Mouse (Mus musculus) heart, embryonic 10.5 days (tissue): Measurements from ENCODE around the gene Rasip1. TPM values are rescaled to one million over a fixed set of nuclear protein-coding genes. Genes with fewer than 3 reads are reported as not detected.
"Not testable (repeated sequence)": the region's sequence is repeated elsewhere in the genome, so short reads cannot be mapped to it uniquely, and the experiment has no call there.

Source experiments
- DNase-seq: peaks from one replicate; pipeline ENCODE4 v3.0.0-alpha.2; 2017; ENCODE audit warnings: low spot score
- H3K27ac ChIP-seq: fragments of 300-500 bp; sonication (generic); 2 replicates; pipeline ENCODE4 v1.5.1; 2016; ENCODE audit warnings: mild to moderate bottlenecking
- H3K27me3 ChIP-seq: fragments of 300-500 bp; sonication (generic); 2 replicates; pipeline ENCODE4 v1.6.1; 2016; ENCODE audit warnings: mild to moderate bottlenecking; ENCODE audit not compliant: poor library complexity, insufficient read depth, severe bottlenecking
- H3K36me3 ChIP-seq: fragments of 300-500 bp; sonication (generic); 2 replicates; pipeline ENCODE4 v1.6.1; 2016; ENCODE audit warnings: mild to moderate bottlenecking, moderate library complexity
- H3K4me1 ChIP-seq: fragments of 300-500 bp; sonication (generic); 2 replicates; pipeline ENCODE4 v1.6.1; 2016; ENCODE audit warnings: mild to moderate bottlenecking
- H3K4me3 ChIP-seq: fragments of 300-500 bp; sonication (generic); 2 replicates; pipeline ENCODE4 v1.5.1; 2016; ENCODE audit warnings: mild to moderate bottlenecking, moderate library complexity
- H3K9me3 ChIP-seq: fragments of 300-500 bp; sonication (generic); 2 replicates; pipeline ENCODE4 v1.6.1; 2016; ENCODE audit warnings: mild to moderate bottlenecking, moderate library complexity
- WGBS: fragments of 180-500 bp; shearing (Covaris S2); methylation state at CpG from one replicate; pipeline ENCODE4 v1.1.7; 2016; 5-methylcytosine and 5-hydroxymethylcytosine counted together
- polyA plus RNA-seq: library from polyadenylated mRNA; unstranded; fragments of >200 nt; fragmentation: Nextera tagmentation; extraction: Ambion mirVana; gene quantifications from 2 replicates; pipeline ENCODE4 v1.2.1, GENCODE M21; 2016

Gene Rasip1
- polyA plus RNA-seq, 1 experiment from 2014 or later, result 20.5 TPM

GRCm38 (mm10) chr7:45661702-45662101 is 34.4 kb downstream of the Rasip1 start:
- H3K4me3 ChIP-seq, H3K9me3 ChIP-seq, H3K27ac ChIP-seq, H3K27me3 ChIP-seq, DNase-seq, H3K36me3 ChIP-seq: not testable (repeated sequence)
- H3K4me1 ChIP-seq, result peaks cover 25% of the 10 kb centered on the region
- 88% methylated on average over 6 of the region's 6 CpGs for WGBS

- H3K4me1 ChIP-seq, result peaks cover 25% of the 10 kb centered on the region
- H3K36me3 ChIP-seq, result no peaks in the 10 kb centered on the region
- no peaks in the 10 kb centered on the region for H3K9me3 ChIP-seq
- 58% methylated on average over 13 of the region's 13 CpGs for WGBS
- H3K27me3 ChIP-seq, result no peaks in the 10 kb centered on the region
- H3K4me3 ChIP-seq, result no peak overlapping the region
- no peak overlapping the region for H3K27ac ChIP-seq
- DNase-seq, result no peak
These were observed 38.2 kb downstream of the Rasip1 start for GRCm38 (mm10) chr7:45665303-45666138.

GRCm38 (mm10) chr7:45666161-45666560 is 38.9 kb downstream of the Rasip1 start, which contains the start of gene Fut2:
Fut2 (minus strand) TSS chr7:45666394.
- no peaks in the 10 kb centered on the region for H3K36me3 ChIP-seq
- H3K27ac ChIP-seq, result no peak within 1 kb of the TSS
- no peaks in the 10 kb centered on the region for H3K27me3 ChIP-seq
- peaks cover 25% of the 10 kb centered on the region for H3K4me1 ChIP-seq
- H3K9me3 ChIP-seq, result no peaks in the 10 kb centered on the region
- WGBS, result 82% methylated on average over 7 of the region's 7 CpGs
- DNase-seq, result no peak
- no peak within 1 kb of the TSS for H3K4me3 ChIP-seq

DNA sequence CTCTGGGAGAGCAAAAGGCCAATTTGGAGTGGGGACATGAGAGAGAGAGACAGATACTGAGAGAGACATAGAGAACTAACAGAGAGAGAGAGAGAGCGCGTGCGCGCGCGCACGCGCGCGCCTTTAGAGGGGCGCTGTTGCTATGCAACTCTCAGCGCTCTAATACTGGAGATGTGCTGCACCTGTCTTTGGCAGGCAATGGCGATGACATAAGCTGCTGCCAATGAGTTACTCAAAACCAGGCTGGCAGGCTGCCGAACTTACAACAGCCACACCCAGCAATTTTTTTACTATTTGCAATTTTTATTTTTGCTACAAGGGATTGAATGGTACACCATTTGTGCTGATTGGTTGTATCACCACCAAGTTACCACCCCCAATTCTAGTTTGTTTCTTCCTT is 40.5 kb downstream of the Rasip1 start:
- no peaks in the 10 kb centered on the region for H3K36me3 ChIP-seq
- no peak for DNase-seq
- H3K27me3 ChIP-seq, result no peaks in the 10 kb centered on the region
- no peak overlapping the region for H3K27ac ChIP-seq
- no peak overlapping the region for H3K4me3 ChIP-seq
- peaks cover 25% of the 10 kb centered on the region for H3K4me1 ChIP-seq
- H3K9me3 ChIP-seq, result no peaks in the 10 kb centered on the region
- WGBS, result 60% methylated on average over 14 of the region's 14 CpGs

DNA sequence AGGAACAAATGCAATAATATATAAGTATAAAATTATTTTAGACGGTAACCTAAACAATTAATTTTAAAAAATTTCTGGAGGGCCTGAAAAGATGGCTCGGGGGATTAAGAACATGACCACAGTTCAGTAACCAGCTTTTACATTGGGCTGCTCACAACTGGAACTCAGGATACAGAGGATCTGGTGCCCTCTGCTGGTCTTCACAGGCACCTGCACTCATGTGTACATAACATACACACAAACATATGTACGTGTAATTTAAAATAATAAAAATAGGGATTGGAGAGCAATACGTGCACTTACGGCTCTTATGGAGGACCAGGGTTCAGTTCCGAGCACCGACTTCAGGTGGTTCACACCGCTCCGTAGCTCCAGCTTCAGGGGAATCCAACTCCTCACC is 41.6 kb downstream of the Rasip1 start:
- Histone ChIP-seq H3K27me3 (no peaks in the 10 kb centered on the region), H3K36me3 (no peaks in the 10 kb centered on the region), H3K4me1 (peaks cover 17% of the 10 kb centered on the region), H3K27ac (no peak overlapping the region), H3K4me3 (no peak overlapping the region), H3K9me3 (no peaks in the 10 kb centered on the region)
- WGBS, result 93% methylated on average over 9 of the region's 9 CpGs
- DNase-seq, result no peak

DNA sequence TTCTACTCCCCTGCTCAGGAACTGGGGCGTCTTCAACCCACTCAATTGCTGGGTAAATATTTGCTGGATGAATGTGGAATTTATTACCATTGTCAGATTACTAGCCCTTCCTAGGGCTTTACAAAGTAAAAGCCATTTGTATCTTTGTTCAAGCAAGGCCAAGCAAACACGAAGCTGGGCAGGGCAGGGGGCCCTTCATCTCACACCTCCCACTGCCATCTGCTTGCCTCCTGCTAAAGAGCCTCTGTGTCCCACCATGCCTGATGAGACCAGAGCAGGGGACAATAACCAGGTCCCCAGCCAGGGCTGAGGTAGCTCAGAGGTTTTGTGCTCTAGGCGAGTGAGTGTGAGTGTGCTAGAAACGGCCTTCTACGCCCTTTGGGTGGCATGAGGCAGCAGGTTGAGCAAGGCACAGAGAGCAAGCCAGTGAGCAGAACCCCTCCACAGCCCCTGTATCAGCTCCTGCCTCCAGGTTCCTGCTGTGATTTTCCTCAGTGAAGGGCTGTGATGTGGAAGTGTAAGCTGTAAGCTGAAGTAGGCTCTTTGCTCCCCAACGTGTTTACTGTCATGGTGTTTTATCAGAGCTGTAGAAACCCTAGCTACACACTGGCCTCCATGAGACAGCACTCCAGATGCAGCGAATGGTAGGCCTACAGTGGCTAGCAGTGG is 50.5 kb downstream of the Rasip1 start:
- 0 out of 2 replicates have a peak overlapping the region, but pooled peaks have one; percentile 29 for H3K27ac ChIP-seq
- peaks cover 3% of the 10 kb centered on the region; the same call in 1 of the 2 replicates for H3K27me3 ChIP-seq
- H3K4me1 ChIP-seq, result peaks cover 28% of the 10 kb centered on the region
- no peak overlapping the region for H3K4me3 ChIP-seq
- H3K36me3 ChIP-seq, result no peaks in the 10 kb centered on the region
- 66% methylated on average over 7 of the region's 7 CpGs for WGBS
- no peaks in the 10 kb centered on the region for H3K9me3 ChIP-seq
- DNase-seq, result no peak

- DNase-seq, result no peak
These were observed 51.2 kb downstream of the Rasip1 start for GRCm38 (mm10) chr7:45678513-45678912.

DNA sequence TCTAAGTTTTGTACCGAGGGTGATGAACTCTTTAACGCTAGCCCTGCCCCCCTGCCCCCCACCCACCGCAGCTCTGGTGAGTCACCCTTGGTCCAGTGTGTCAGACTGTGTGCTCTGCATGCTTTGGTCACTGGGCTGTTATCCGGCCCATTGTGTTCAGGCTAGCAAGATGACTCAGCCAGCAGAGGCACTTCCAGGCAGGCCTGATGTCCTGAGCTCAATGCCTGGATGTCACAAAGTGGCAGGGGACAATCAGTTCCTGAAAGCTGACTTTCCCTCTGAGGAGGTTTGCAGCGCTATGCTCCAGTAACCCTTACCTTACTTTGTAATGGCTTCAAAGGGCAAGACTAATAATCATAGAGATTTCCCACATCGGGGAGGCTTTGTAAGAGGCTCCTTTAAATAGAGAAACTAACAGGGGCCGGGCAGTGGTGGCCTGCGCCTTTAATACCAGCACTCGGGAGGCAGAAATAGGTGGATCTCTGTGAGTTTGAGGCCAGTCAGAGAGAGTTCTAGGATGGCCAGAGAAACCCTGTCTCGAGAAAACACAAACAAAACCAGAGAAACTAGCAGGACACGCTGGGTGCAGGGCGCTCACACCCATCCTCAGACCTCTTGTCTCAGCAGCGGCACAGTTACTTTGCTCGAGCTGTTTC is 52.8 kb downstream of the Rasip1 start:
- Histone ChIP-seq H3K4me1 (peaks cover 35% of the 10 kb centered on the region), H3K4me3 (no peak overlapping the region), H3K27ac (peak overlapping the region; percentile 12; the same call in 1 of the 2 replicates), H3K27me3 (peaks cover 11% of the 10 kb centered on the region; the same call in 1 of the 2 replicates), H3K36me3 (no peaks in the 10 kb centered on the region), H3K9me3 (no peaks in the 10 kb centered on the region)
- WGBS, result 65% methylated on average over 14 of the region's 14 CpGs
- no peak for DNase-seq

More at GRCm38 (mm10) chr7:45678513-45678912, 51.2 kb downstream of the Rasip1 start:
- H3K9me3 ChIP-seq, result no peaks in the 10 kb centered on the region
- H3K27ac ChIP-seq, result no peak overlapping the region
- 95% methylated on average over 14 of the region's 14 CpGs for WGBS
- no peak overlapping the region for H3K4me3 ChIP-seq
- H3K36me3 ChIP-seq, result no peaks in the 10 kb centered on the region
- H3K27me3 ChIP-seq, result peaks cover 3% of the 10 kb centered on the region; the same call in 1 of the 2 replicates
- H3K4me1 ChIP-seq, result peaks cover 35% of the 10 kb centered on the region

DNA sequence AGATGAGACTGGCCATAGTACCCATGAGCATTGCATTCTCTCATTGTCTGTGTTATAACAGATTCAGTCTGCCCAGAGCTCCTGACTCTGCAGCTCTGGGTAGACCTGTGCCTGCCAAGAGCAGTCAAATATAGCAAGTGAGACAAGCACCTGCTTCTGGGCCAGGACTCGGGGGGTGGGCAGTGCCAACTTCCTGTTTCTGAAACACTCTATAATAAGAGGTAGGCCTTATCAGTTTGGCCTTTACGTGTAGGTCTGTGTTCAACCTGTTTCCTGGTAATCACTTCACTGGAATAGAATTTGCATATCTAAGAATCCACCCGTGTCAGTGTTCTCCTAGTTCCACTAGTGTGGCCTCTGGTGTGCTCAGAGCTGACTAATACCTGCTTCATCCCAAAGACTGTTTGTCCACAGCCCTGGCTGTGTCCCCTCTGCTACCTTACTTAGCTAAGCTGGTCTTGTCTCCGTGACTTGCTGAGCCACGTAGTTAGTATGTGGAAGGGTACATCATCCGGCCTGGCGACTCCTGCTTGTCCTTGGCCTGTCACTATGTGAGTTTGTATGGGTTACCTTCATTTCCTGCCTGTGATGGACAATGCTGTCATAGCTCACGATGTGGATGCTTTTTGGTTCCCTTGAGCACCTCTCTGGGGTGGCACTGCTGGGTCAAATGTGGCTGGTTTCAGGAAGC is 53.9 kb downstream of the Rasip1 start:
- no peaks in the 10 kb centered on the region for H3K9me3 ChIP-seq
- H3K27ac ChIP-seq, result peak overlapping the region; percentile 5; the same call in 1 of the 2 replicates
- H3K36me3 ChIP-seq, result no peaks in the 10 kb centered on the region
- WGBS, result 72% methylated on average over 8 of the region's 8 CpGs
- peaks cover 13% of the 10 kb centered on the region; the same call in 1 of the 2 replicates for H3K27me3 ChIP-seq
- no peak overlapping the region for H3K4me3 ChIP-seq
- H3K4me1 ChIP-seq, result peaks cover 46% of the 10 kb centered on the region
- no peak for DNase-seq

- H3K4me3 ChIP-seq, result peak overlapping the region; percentile 43
- no peaks in the 10 kb centered on the region for H3K9me3 ChIP-seq
- peaks cover 58% of the 10 kb centered on the region for H3K4me1 ChIP-seq
- WGBS, result 29% methylated on average over 14 of the region's 14 CpGs
- H3K27me3 ChIP-seq, result peaks cover 17% of the 10 kb centered on the region; the same call in 1 of the 2 replicates
- H3K27ac ChIP-seq, result peak overlapping the region; percentile 91
- H3K36me3 ChIP-seq, result no peaks in the 10 kb centered on the region
- DNase-seq, result peak; percentile 95
These were observed 55.1 kb downstream of the Rasip1 start for GRCm38 (mm10) chr7:45682144-45683126.

GRCm38 (mm10) chr7:45683396-45684050 is 56.2 kb downstream of the Rasip1 start, which contains the start of gene Ntn5:
Ntn5 (plus strand) TSS chr7:45684022.
- H3K27me3 ChIP-seq, result peaks cover 14% of the 10 kb centered on the region; the same call in 1 of the 2 replicates
- no peaks in the 10 kb centered on the region for H3K36me3 ChIP-seq
- H3K4me1 ChIP-seq, result peaks cover 50% of the 10 kb centered on the region
- no peaks in the 10 kb centered on the region for H3K9me3 ChIP-seq
- H3K27ac ChIP-seq, result peak within 1 kb of the TSS; percentile 91
- WGBS, result 74% methylated on average over 7 of the region's 7 CpGs
- 0 out of 2 replicates have a peak within 1 kb of the TSS, but pooled peaks have one; percentile 43 for H3K4me3 ChIP-seq
- DNase-seq, result no peak
